Mouse (Mus musculus): Measurements from ENCODE around the gene Gcm2. TPM values are rescaled to one million over a fixed set of nuclear protein-coding genes. Genes with fewer than 3 reads are reported as not detected.

Gcm2 gene
- polyA plus RNA-seq (2015; fragmentation: Nextera tagmentation; extraction: Ambion mirVana): not detected in 2 replicates

GRCm38 (mm10) chr13:41110935-41111334, at the start of gene Gcm2:
Gene Gcm2 (minus strand): TSS chr13:41111035.

DNA sequence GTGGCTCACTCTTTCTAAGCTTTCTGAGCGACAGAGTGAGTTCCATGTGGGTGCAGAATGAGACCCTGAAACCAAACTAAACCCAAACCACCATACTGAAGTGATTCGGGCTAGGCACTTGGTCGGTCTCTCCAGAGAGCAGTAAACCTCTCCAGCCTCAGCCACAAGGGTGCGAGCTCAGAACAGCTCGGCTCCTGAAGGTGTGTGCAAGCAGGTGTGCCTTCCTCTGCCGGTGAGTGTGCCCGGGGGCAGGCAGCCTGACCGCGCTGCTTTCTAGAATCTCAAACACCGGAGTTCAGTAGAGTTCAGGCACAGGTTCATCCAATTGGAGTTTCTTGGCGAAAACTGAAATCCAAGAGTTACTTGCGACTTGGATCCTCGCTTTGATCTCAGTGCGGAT, 3.1 kb upstream of the Gcm2 start, which contains the start of gene Sycp2l:
Gene Sycp2l, plus strand, starts transcription at position 368 of the 400 bp plus-strand sequence.

DNA sequence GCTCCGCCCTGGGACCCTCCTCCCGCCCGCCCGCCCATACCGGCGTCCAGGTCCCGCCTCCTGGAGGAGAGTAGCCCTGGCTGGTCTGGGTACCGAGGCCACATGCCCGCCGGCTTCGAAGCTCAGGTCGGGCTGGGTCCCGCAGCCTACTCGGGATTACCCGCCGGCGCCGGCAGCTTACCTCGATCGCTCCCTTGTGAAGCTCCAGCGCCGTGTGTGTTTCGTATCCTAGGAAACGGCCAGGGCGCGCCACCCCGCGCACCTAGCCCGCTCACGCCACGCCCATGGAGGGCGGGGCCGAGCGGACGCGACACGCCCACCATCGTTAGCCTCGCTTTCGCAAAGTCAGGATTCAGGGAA, 31.4 kb downstream of the Gcm2 start, which contains the start of gene Mak:
Gene Mak, minus strand, starts transcription at position 286 of the 360 bp plus-strand sequence.

Other genes starting within 250 kb of the Gcm2 start
- 57.1 and 59.4 TPM in 2 replicates for gene Pak1ip1, start 110.0 kb downstream of the Gcm2 start, polyA plus RNA-seq (2015; fragmentation: Nextera tagmentation; extraction: Ambion mirVana)
- gene Tmem14c, start 94.7 kb downstream of the Gcm2 start, polyA plus RNA-seq (2015; fragmentation: Nextera tagmentation; extraction: Ambion mirVana): 186 and 187 TPM in 2 replicates
- 0.02 and 0.04 TPM in 2 replicates for gene Mak, start 31.3 kb downstream of the Gcm2 start, polyA plus RNA-seq (2015; fragmentation: Nextera tagmentation; extraction: Ambion mirVana)
- not detected in 2 replicates for gene Sycp2l, start 3.3 kb upstream of the Gcm2 start, polyA plus RNA-seq (2015; fragmentation: Nextera tagmentation; extraction: Ambion mirVana)
- 0.35 and 0.78 TPM in 2 replicates for gene Elovl2, start 109.4 kb upstream of the Gcm2 start, polyA plus RNA-seq (2015; fragmentation: Nextera tagmentation; extraction: Ambion mirVana)
- 7.1 and 7.7 TPM in 2 replicates for gene Smim13, start 138.8 kb upstream of the Gcm2 start, polyA plus RNA-seq (2015; fragmentation: Nextera tagmentation; extraction: Ambion mirVana)
- gene Gm17364, start 162.9 kb upstream of the Gcm2 start, polyA plus RNA-seq (2015; fragmentation: Nextera tagmentation; extraction: Ambion mirVana): not detected in 2 replicates

All from urinary bladder, postnatal 0 days (tissue).